Mouse (Mus musculus) testis, adult 2 months (tissue): ENCODE results near the gene Gm43302.
"Not testable (repeated sequence)": the region's sequence is repeated elsewhere in the genome, so short reads cannot be mapped to it uniquely, and the experiment has no call there.

Experiments
- CTCF ChIP-seq: fragments of 200-500 bp; IDR thresholded peaks from 2 replicates; pipeline ENCODE4 v1.5.1; 2012; ENCODE audit warnings: low read depth, mild to moderate bottlenecking, inconsistent platforms, low read length, moderate library complexity; ENCODE audit not compliant: control insufficient read depth, insufficient read depth, insufficient replicate concordance
- POLR2A ChIP-seq: fragments of 200-500 bp; IDR thresholded peaks from 2 replicates; pipeline ENCODE4 v1.6.1; 2012; ENCODE audit warnings: low read depth, mild to moderate bottlenecking, inconsistent platforms, low read length, moderate library complexity; ENCODE audit not compliant: control insufficient read depth

- not testable (repeated sequence) for TF ChIP-seq CTCF, POLR2A
Observed at GRCm38 (mm10) chr5:105305671-105306070, 12.2 kb upstream of the Gm43302 start.
